Mouse (Mus musculus): Measurements from ENCODE around the gene Ptp4a2. TPM values are rescaled to one million over a fixed set of nuclear protein-coding genes. Genes with fewer than 3 reads are reported as not detected.
"Not testable (repeated sequence)": the region's sequence is repeated elsewhere in the genome, so short reads cannot be mapped to it uniquely, and the experiment has no call there.

The Ptp4a2 gene
- total RNA-seq (2017), result 413 and 530 TPM in 2 replicates

GRCm38 (mm10) chr4:129810798-129811604 is at the start of gene Ptp4a2:
Gene Ptp4a2, plus strand, starts transcription at chr4:129811219.
- peak; percentile 90 for ATAC-seq (replicated peaks in 1 of 2; ENCODE audit: insufficient read depth in 1 of 2, low FRiP score in 2 of 2, low TSS enrichment in 1 of 2, low read depth in 1 of 2, poor library complexity in 2 of 2, severe bottlenecking in 2 of 2)

- ATAC-seq (replicated peaks in 1 of 2; ENCODE audit: insufficient read depth in 1 of 2, low FRiP score in 2 of 2, low TSS enrichment in 1 of 2, low read depth in 1 of 2, poor library complexity in 2 of 2, severe bottlenecking in 2 of 2), result peak; percentile 83 to 87
These were observed 49.4 kb upstream of the Ptp4a2 start for GRCm38 (mm10) chr4:129761606-129762005.

- not testable (repeated sequence) for ATAC-seq (replicated peaks in 1 of 2; ENCODE audit: insufficient read depth in 1 of 2, low FRiP score in 2 of 2, low TSS enrichment in 1 of 2, low read depth in 1 of 2, poor library complexity in 2 of 2, severe bottlenecking in 2 of 2)
These were observed 48.5 kb upstream of the Ptp4a2 start for GRCm38 (mm10) chr4:129762496-129762895.

- no peak for ATAC-seq (replicated peaks in 1 of 2; ENCODE audit: insufficient read depth in 1 of 2, low FRiP score in 2 of 2, low TSS enrichment in 1 of 2, low read depth in 1 of 2, poor library complexity in 2 of 2, severe bottlenecking in 2 of 2)
These were observed 45.7 kb upstream of the Ptp4a2 start for GRCm38 (mm10) chr4:129765351-129765750.

GRCm38 (mm10) chr4:129767782-129768181 is 43.2 kb upstream of the Ptp4a2 start:
- ATAC-seq (replicated peaks in 1 of 2; ENCODE audit: insufficient read depth in 1 of 2, low FRiP score in 2 of 2, low TSS enrichment in 1 of 2, low read depth in 1 of 2, poor library complexity in 2 of 2, severe bottlenecking in 2 of 2), result no peak

- not testable (repeated sequence) for ATAC-seq (replicated peaks in 1 of 2; ENCODE audit: insufficient read depth in 1 of 2, low FRiP score in 2 of 2, low TSS enrichment in 1 of 2, low read depth in 1 of 2, poor library complexity in 2 of 2, severe bottlenecking in 2 of 2)
These were observed 42.3 kb upstream of the Ptp4a2 start for GRCm38 (mm10) chr4:129768742-129769141.

- ATAC-seq (replicated peaks in 1 of 2; ENCODE audit: insufficient read depth in 1 of 2, low FRiP score in 2 of 2, low TSS enrichment in 1 of 2, low read depth in 1 of 2, poor library complexity in 2 of 2, severe bottlenecking in 2 of 2), result no peak
These were observed 40.4 kb upstream of the Ptp4a2 start for GRCm38 (mm10) chr4:129770600-129770999.

- peak in 1 of 2 experiments; percentile 37; a peak in 1 of 4 replicates for ATAC-seq (replicated peaks in 1 of 2; ENCODE audit: insufficient read depth in 1 of 2, low FRiP score in 2 of 2, low TSS enrichment in 1 of 2, low read depth in 1 of 2, poor library complexity in 2 of 2, severe bottlenecking in 2 of 2)
These were observed 39.7 kb upstream of the Ptp4a2 start for GRCm38 (mm10) chr4:129771314-129771671.

- peak; percentile 51 to 63; a peak in 3 of 4 replicates for ATAC-seq (replicated peaks in 1 of 2; ENCODE audit: insufficient read depth in 1 of 2, low FRiP score in 2 of 2, low TSS enrichment in 1 of 2, low read depth in 1 of 2, poor library complexity in 2 of 2, severe bottlenecking in 2 of 2)
These were observed 39.1 kb upstream of the Ptp4a2 start for GRCm38 (mm10) chr4:129771672-129772521.

- ATAC-seq (replicated peaks in 1 of 2; ENCODE audit: insufficient read depth in 1 of 2, low FRiP score in 2 of 2, low TSS enrichment in 1 of 2, low read depth in 1 of 2, poor library complexity in 2 of 2, severe bottlenecking in 2 of 2), result peak; percentile 90 to 92
These were observed 28.9 kb upstream of the Ptp4a2 start for GRCm38 (mm10) chr4:129781881-129782675.

GRCm38 (mm10) chr4:129782857-129783331 is 28.1 kb upstream of the Ptp4a2 start:
- no peak for ATAC-seq (replicated peaks in 1 of 2; ENCODE audit: insufficient read depth in 1 of 2, low FRiP score in 2 of 2, low TSS enrichment in 1 of 2, low read depth in 1 of 2, poor library complexity in 2 of 2, severe bottlenecking in 2 of 2)

GRCm38 (mm10) chr4:129783506-129783905 is 27.5 kb upstream of the Ptp4a2 start:
- no peak for ATAC-seq (replicated peaks in 1 of 2; ENCODE audit: insufficient read depth in 1 of 2, low FRiP score in 2 of 2, low TSS enrichment in 1 of 2, low read depth in 1 of 2, poor library complexity in 2 of 2, severe bottlenecking in 2 of 2)

GRCm38 (mm10) chr4:129785178-129785577 is 25.8 kb upstream of the Ptp4a2 start:
- ATAC-seq (replicated peaks in 1 of 2; ENCODE audit: insufficient read depth in 1 of 2, low FRiP score in 2 of 2, low TSS enrichment in 1 of 2, low read depth in 1 of 2, poor library complexity in 2 of 2, severe bottlenecking in 2 of 2), result peak; percentile 14 to 64; a peak in 2 of 4 replicates

- peak; percentile 81 for ATAC-seq (replicated peaks in 1 of 2; ENCODE audit: insufficient read depth in 1 of 2, low FRiP score in 2 of 2, low TSS enrichment in 1 of 2, low read depth in 1 of 2, poor library complexity in 2 of 2, severe bottlenecking in 2 of 2)
These were observed 22.3 kb upstream of the Ptp4a2 start for GRCm38 (mm10) chr4:129788693-129789092.

- no peak for ATAC-seq (replicated peaks in 1 of 2; ENCODE audit: insufficient read depth in 1 of 2, low FRiP score in 2 of 2, low TSS enrichment in 1 of 2, low read depth in 1 of 2, poor library complexity in 2 of 2, severe bottlenecking in 2 of 2)
These were observed 21.4 kb upstream of the Ptp4a2 start for GRCm38 (mm10) chr4:129789635-129790034.

- ATAC-seq (replicated peaks in 1 of 2; ENCODE audit: insufficient read depth in 1 of 2, low FRiP score in 2 of 2, low TSS enrichment in 1 of 2, low read depth in 1 of 2, poor library complexity in 2 of 2, severe bottlenecking in 2 of 2), result no peak
These were observed 20.5 kb upstream of the Ptp4a2 start for GRCm38 (mm10) chr4:129790475-129790874.

GRCm38 (mm10) chr4:129791399-129791798 is 19.6 kb upstream of the Ptp4a2 start:
- ATAC-seq (replicated peaks in 1 of 2; ENCODE audit: insufficient read depth in 1 of 2, low FRiP score in 2 of 2, low TSS enrichment in 1 of 2, low read depth in 1 of 2, poor library complexity in 2 of 2, severe bottlenecking in 2 of 2), result no peak

Measured in hematopoietic stem cell, adult 5-6 weeks (primary cell).